Mouse (Mus musculus) brown adipose tissue, adult 24 weeks (tissue): ENCODE results near the gene Smco2. TPM values are rescaled to one million over a fixed set of nuclear protein-coding genes. Genes with fewer than 3 reads are reported as not detected.

Source experiments
- H3K27ac ChIP-seq: fragments of 200-500 bp; replicated peaks from 2 replicates; pipeline ENCODE4 v1.5.1; 2012; ENCODE audit warnings: low read depth, mild to moderate bottlenecking, low read length
- H3K4me1 ChIP-seq: fragments of 200-500 bp; 2 replicates; pipeline ENCODE4 v1.6.1; 2012; ENCODE audit warnings: low read length, mixed read lengths; ENCODE audit not compliant: control insufficient read depth, insufficient read depth, insufficient read length
- H3K4me3 ChIP-seq: fragments of 200-500 bp; 2 replicates; pipeline ENCODE4 v1.5.1; 2012; ENCODE audit warnings: low read depth, mild to moderate bottlenecking, low read length, moderate library complexity; ENCODE audit not compliant: insufficient read depth
- polyA plus RNA-seq: library from polyadenylated mRNA; stranded (reverse); fragments of >200 nt; gene quantifications from 2 replicates; pipeline ENCODE4 v1.2.4, GENCODE M21; 2012; ENCODE audit not compliant: missing spikeins, insufficient read depth, insufficient read length

Smco2 gene
- polyA plus RNA-seq, 1 experiment: not detected

GRCm38 (mm10) chr6:146904707-146905106, 54.8 kb downstream of the Smco2 start:
- Histone ChIP-seq H3K4me3 (no peak overlapping the region), H3K4me1 (peaks cover 47% of the 10 kb centered on the region), H3K27ac (no peak overlapping the region)

GRCm38 (mm10) chr6:146906000-146906786, 56.3 kb downstream of the Smco2 start:
- H3K27ac ChIP-seq: 0 out of 2 replicates have a peak overlapping the region, but pooled peaks have one; percentile 21
- H3K4me3 ChIP-seq: no peak overlapping the region
- peaks cover 46% of the 10 kb centered on the region for H3K4me1 ChIP-seq

GRCm38 (mm10) chr6:146907061-146907794, 57.3 kb downstream of the Smco2 start:
- peaks cover 53% of the 10 kb centered on the region for H3K4me1 ChIP-seq
- H3K27ac ChIP-seq: no peak overlapping the region
- no peak overlapping the region for H3K4me3 ChIP-seq

- peaks cover 55% of the 10 kb centered on the region for H3K4me1 ChIP-seq
- H3K4me3 ChIP-seq: no peak overlapping the region
- no peak overlapping the region for H3K27ac ChIP-seq
These were observed 57.9 kb downstream of the Smco2 start for GRCm38 (mm10) chr6:146907795-146908190.

- Histone ChIP-seq H3K4me1 (peaks cover 57% of the 10 kb centered on the region), H3K4me3 (no peak overlapping the region), H3K27ac (no peak overlapping the region)
These were observed 58.9 kb downstream of the Smco2 start for GRCm38 (mm10) chr6:146908801-146909200.

- Histone ChIP-seq H3K4me1 (peaks cover 60% of the 10 kb centered on the region), H3K27ac (no peak overlapping the region), H3K4me3 (no peak overlapping the region)
These were observed 60.0 kb downstream of the Smco2 start for GRCm38 (mm10) chr6:146909725-146910489.

GRCm38 (mm10) chr6:146910801-146911200, 60.9 kb downstream of the Smco2 start:
- Histone ChIP-seq H3K4me3 (no peak overlapping the region), H3K4me1 (peaks cover 59% of the 10 kb centered on the region), H3K27ac (no peak overlapping the region)

GRCm38 (mm10) chr6:146912835-146913488, 63.1 kb downstream of the Smco2 start:
- Histone ChIP-seq H3K27ac (peak overlapping the region; percentile 73), H3K4me3 (no peak overlapping the region), H3K4me1 (peaks cover 45% of the 10 kb centered on the region)

- H3K4me1 ChIP-seq: peaks cover 47% of the 10 kb centered on the region
- no peak overlapping the region for H3K4me3 ChIP-seq
- peak overlapping the region; percentile 73 for H3K27ac ChIP-seq
These were observed 63.7 kb downstream of the Smco2 start for GRCm38 (mm10) chr6:146913489-146914198.

- no peak overlapping the region for H3K4me3 ChIP-seq
- H3K27ac ChIP-seq: no peak overlapping the region
- H3K4me1 ChIP-seq: peaks cover 37% of the 10 kb centered on the region
These were observed 65.9 kb downstream of the Smco2 start for GRCm38 (mm10) chr6:146915808-146916207.

- peaks cover 24% of the 10 kb centered on the region for H3K4me1 ChIP-seq
- no peak overlapping the region for H3K4me3 ChIP-seq
- H3K27ac ChIP-seq: no peak overlapping the region
These were observed 67.5 kb downstream of the Smco2 start for GRCm38 (mm10) chr6:146917396-146917795.

GRCm38 (mm10) chr6:146918341-146918740, 68.4 kb downstream of the Smco2 start:
- Histone ChIP-seq H3K4me1 (peaks cover 17% of the 10 kb centered on the region), H3K27ac (no peak overlapping the region), H3K4me3 (no peak overlapping the region)
